Mouse (Mus musculus) adrenal gland, postnatal 14 days (tissue): ENCODE results near the gene Agap1. TPM values are rescaled to one million over a fixed set of nuclear protein-coding genes. Genes with fewer than 3 reads are reported as not detected.
A peak's percentile ranks its signal among the peaks of the same experiment; 100 is the strongest.

Source experiments
- DNase-seq: peaks from one replicate; pipeline ENCODE4 v3.0.0; 2021; ENCODE audit warnings: mixed read lengths
- total RNA-seq: library from RNA; stranded (reverse); gene quantifications from 2 replicates; pipeline ENCODE4 v1.2.3, GENCODE M21; 2021

Agap1 gene
- total RNA-seq, 1 experiment from 2014 or later = 56.2 TPM

DNA sequence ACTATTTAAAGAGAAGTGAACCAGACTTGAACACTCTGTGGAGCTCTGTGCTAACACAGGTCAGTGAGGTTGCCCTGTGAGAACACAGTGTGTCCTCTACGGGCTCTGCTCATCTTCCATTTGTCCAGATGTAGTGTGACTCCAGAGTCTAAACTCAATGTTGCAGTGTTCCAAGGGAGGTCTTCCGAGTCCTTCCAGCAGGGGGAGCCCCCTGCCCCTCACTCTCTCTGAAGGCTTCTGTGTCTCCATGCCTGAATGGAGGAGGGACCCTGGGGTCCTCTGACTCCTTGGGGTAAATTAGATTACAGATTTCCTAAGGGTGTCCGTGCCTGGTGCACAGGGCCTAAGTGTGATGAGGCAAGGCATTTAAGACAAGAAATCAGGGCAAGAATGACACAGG lies 302.9 kb downstream of the Agap1 start:
- DNase-seq = no peak

DNA sequence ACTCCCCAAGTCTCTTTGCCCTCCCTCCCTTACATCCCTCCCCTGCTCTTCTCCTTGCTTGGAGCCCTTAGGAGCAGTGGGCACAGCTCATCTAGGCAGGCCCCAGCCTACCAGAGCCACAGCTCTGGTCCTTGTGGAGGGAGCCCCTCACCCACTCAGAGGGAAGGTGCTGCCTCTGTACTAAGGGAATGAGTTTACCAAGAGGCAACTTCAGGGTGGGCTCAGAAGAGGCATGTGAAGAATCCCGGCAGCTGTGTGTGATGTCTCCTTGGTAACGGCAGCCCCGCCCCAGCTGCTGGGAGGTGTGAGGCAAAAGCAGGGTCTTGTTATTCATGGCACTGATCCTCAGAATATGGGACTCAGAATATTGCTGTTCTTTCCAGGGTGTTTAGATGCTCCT lies 309.3 kb downstream of the Agap1 start:
- DNase-seq = no peak

- no peak for DNase-seq
Measured at GRCm38 (mm10) chr1:89766891-89767290, 312.3 kb downstream of the Agap1 start.

DNA sequence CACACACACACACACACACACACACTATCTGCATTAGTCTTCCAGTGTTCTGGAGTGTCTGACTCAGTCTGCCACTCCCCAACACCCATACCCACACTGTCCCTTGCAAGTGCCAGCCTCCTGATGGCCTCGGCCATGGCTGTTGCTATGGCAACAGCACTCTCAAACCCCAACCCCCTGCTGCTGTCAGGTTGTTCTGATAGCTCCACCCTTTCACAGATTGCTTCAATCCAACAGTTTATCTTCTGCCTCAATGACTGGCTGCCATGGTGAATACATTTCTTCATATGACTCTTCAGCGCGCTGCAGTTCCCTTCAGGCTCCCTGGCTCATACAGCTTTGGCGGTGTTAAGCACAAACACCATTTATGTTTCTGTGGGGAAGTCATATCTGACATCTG lies 315.0 kb downstream of the Agap1 start:
- DNase-seq = no peak

- DNase-seq = no peak
Measured at GRCm38 (mm10) chr1:89770298-89770697, 315.7 kb downstream of the Agap1 start.

GRCm38 (mm10) chr1:89775750-89776149 lies 321.1 kb downstream of the Agap1 start:
- no peak for DNase-seq

DNA sequence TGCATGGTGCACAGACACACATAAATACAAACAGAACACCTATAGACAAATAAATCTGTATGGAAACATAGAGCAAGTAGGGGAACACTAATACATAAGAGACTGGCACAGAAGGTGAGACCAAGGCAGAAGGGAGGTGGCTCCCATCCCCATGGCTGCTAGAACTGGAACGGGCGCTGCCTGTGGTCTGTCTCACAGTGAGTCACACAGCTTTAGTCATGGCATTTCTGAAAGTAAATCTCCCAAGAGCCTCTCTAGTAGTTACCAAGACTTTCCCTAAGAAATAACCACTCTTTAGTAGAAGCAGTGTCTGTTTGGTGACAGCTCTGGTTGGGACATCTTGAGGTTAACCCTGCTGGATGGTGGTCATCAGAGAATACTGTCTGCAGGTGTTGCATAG lies 326.1 kb downstream of the Agap1 start:
- peak; percentile 12 for DNase-seq

DNA sequence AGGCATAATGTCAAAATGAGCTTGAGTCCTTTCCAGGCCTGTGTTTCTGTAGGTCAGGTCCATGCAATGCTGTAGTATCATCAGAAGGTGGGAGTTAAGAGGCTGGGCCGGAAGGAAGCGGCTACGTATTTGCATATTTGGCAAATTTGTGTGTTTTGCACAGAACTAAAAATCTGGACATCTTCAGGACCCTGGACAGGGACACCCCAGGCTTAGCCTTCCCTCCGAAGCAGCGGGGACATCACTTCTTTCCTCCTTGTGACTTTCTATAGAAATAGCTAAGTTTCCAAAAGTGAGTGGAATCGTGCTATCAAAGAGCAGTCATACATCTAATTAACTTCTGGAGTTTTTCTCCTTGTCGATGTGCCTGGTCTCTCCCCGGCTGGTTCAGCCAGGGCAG lies 327.3 kb downstream of the Agap1 start:
- peak; percentile 39 for DNase-seq

GRCm38 (mm10) chr1:89786793-89787192 lies 332.2 kb downstream of the Agap1 start:
- no peak for DNase-seq

DNA sequence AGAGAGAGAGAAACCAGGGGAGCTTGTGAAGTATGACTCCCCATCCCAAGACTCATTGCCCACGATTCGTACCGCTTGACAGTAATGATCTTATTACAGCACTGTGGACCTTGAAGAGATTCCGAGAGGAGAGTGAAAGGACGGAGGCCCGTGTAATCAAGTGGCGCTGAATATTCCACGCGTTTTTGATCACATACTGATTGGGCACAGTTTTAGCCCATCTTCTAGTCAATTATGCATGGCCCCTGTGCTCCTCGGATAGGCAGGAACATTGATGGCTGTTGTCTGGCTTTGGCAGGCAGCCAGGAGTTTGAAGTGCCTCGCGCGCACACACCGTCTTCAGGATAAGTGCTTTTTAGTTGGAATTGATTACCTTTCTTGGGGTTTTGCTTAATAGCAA lies 344.1 kb downstream of the Agap1 start:
- DNase-seq = no peak

GRCm38 (mm10) chr1:89801506-89801905 lies 346.9 kb downstream of the Agap1 start:
- no peak for DNase-seq

- DNase-seq = no peak
Measured at GRCm38 (mm10) chr1:89804981-89805380, 350.4 kb downstream of the Agap1 start.

- DNase-seq = no peak
Measured at GRCm38 (mm10) chr1:89812816-89813215, 358.2 kb downstream of the Agap1 start.

DNA sequence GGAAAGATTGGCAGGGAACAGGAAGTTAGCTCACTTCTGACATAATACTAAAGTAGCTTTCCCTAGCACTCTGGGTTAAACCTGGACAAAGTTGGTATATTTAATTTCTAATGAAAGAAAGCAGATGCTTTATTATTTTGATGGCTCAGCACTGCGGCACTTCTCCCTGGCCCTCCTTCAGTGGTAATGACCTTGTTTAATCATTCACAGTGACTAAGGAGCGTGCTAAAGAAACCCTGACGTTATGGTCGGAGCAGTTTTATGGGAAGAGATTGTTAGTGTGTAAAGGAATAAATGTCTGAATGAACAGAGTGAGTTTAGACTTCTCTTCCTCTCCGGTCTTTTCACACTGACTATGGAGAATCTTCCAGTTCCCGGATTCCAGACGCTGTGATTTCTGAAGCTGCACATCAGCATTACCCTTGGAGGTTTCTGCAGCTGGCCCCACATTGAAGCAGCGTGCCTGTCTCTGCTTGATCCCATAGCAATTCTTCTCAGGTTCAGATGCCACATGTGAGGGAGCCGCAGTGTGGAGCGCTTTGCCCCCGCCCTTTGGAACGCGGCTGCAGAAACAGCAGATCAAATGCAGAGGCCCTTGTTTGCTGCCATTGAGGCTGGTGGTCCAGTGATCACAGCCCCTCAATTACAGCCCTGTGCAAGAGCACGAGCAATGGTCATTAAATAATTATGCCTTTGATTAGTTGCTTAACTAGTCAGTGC lies 362.0 kb downstream of the Agap1 start:
- no peak for DNase-seq

GRCm38 (mm10) chr1:89821822-89822221 lies 367.2 kb downstream of the Agap1 start:
- no peak for DNase-seq

DNA sequence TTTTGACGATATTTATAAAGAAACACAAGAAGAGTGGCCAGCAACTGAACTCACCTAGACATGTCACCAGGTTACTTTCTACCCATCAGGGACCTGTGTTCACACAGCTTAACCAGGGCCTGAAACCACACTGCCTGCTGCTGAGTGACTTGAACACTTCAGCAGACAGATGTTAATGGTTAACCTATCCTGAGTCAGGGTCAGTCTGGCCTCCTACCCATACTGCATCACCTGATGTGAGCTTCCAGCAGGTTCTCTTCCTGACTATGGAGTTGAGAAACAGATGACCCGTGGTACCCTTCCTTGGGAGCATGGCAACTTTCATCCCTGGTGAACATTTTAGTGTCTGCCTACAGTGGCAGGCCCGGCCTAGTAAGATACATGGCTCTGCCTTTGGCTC lies 367.8 kb downstream of the Agap1 start:
- no peak for DNase-seq

- no peak for DNase-seq
Measured at GRCm38 (mm10) chr1:89823036-89823435, 368.4 kb downstream of the Agap1 start.

GRCm38 (mm10) chr1:89827051-89827450 lies 372.4 kb downstream of the Agap1 start:
- no peak for DNase-seq

DNA sequence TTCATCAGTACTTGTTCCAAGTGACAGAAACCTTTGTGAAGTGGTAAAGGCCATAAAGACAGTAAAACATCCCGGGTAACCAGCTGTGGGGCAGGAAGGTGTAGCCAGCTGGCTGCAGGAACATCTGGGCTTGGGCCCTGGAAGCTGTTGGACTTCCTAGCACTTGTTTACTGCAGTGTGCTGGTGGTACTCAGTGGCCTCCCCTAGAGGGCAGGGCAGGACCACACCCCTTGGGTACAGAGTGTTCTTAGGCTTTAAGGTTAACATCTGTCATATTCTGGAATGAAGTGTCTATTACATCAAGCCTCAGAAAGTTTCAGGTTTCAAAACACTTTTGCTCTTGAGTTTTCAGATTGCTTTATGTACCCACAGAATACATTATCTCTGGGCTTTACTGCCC lies 376.5 kb downstream of the Agap1 start:
- no peak for DNase-seq

DNA sequence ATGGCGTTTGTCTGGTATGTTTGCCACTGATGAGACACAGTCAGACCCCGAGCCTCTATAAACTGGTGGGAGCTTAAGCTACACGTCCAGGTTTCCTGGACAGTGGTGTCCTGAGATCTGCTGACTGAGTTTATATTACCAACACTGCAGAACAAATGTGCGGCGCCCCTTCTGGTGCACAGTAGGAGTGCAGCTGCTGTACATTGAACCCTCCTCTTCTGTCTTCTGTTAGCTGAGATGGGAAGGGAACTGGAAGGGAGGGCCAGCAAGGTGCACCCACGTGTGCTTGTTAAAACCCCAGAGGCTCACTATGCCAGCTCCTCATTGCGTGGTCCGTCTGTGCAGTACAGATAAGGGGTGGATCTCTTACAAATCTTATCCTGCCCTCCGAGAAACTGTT lies 389.5 kb downstream of the Agap1 start:
- DNase-seq = no peak

DNA sequence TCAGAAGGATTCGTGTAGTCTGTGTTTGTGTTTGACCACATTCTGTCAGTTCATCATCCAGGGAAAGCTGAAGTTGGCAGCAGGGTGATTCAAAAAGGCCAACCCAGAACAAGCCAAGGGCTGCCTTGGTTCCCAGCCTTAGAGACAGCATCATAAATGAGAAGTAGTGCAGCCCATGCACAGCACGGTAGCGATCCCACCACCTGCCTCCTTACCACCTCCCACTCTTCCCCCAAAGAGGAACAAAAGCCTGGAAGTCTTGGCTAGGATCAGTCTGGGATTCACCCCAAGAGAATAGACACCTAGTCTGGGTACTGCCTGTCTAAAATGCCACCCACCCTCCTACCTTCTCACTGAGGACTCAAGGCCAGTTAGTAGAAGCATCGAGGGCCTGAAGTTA lies 390.9 kb downstream of the Agap1 start:
- DNase-seq = no peak

DNA sequence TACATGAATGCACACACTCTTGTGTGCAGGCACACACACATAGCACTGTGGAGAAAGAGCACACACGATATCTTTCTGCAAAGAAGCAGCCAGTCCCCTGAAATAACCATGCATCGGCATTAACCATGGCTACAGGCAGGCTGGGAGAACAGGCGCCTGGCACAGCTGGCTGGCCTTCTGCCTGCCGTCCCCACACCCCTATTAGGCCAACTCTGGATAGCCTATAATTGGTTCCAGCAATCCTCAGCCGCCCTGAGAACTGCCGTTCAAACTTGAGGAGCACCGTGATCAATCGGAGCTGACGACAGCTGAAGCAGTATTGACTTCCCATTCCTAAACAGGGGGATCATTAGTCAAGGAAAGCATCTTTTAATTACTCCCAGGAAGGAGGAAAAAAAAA lies 391.5 kb downstream of the Agap1 start:
- no peak for DNase-seq

GRCm38 (mm10) chr1:89848356-89849039 lies 393.9 kb downstream of the Agap1 start:
- no peak for DNase-seq
